Mouse (Mus musculus): Measurements from ENCODE around the gene Epha8. TPM values are rescaled to one million over a fixed set of nuclear protein-coding genes. Genes with fewer than 3 reads are reported as not detected.

Epha8 gene
- polyA plus RNA-seq, 1 experiment from 2014 or later, result 2.8 TPM

GRCm38 (mm10) chr4:136969503-136970276 lies 13.1 kb upstream of the Epha8 start:
- Histone ChIP-seq H3K27me3 (peaks cover 66% of the 10 kb centered on the region), H3K27ac (no peak overlapping the region), H3K9me3 (replicated peaks) (no peaks in the 10 kb centered on the region), H3K4me1 (peaks cover 64% of the 10 kb centered on the region), H3K9ac (no peak overlapping the region), H3K4me2 (replicated peaks) (no peak overlapping the region), H3K36me3 (no peaks in the 10 kb centered on the region), H3K4me3 (no peak overlapping the region)
- WGBS, result 25% methylated on average over 16 of the region's 16 CpGs
- no peak for ATAC-seq (ENCODE audit: low FRiP score)

DNA sequence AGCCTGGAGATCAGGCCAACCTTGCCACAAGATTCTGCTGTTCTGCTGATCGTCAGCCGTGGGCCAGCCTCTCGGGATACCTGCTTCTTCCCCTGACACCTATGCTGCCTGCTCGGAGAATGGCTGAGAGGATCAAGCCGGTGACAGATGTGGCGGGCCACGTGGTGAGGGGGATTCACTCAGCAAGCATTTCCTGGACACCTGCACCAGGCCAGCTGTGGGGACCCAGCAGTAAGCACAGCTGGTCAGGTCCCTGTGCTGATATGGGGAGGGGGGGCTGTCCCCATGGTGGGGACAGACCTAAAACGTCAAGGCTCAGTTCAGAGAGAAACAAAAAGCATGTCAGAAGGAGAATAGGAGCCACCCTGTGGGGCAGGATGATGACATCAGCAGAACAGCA lies 12.5 kb upstream of the Epha8 start:
- Histone ChIP-seq H3K27me3 (peaks cover 72% of the 10 kb centered on the region), H3K36me3 (no peaks in the 10 kb centered on the region), H3K9ac (no peak overlapping the region), H3K27ac (no peak overlapping the region), H3K4me3 (no peak overlapping the region), H3K9me3 (replicated peaks) (no peaks in the 10 kb centered on the region), H3K4me2 (replicated peaks) (no peak overlapping the region), H3K4me1 (peaks cover 60% of the 10 kb centered on the region)
- WGBS, result 47% methylated on average over 8 of the region's 8 CpGs
- ATAC-seq (ENCODE audit: low FRiP score), result no peak

GRCm38 (mm10) chr4:136967511-136967910 lies 10.9 kb upstream of the Epha8 start:
- peaks cover 67% of the 10 kb centered on the region for H3K4me1 ChIP-seq
- H3K36me3 ChIP-seq, result no peaks in the 10 kb centered on the region
- peaks cover 82% of the 10 kb centered on the region for H3K27me3 ChIP-seq
- no peak for ATAC-seq (ENCODE audit: low FRiP score)
- H3K9me3 ChIP-seq (replicated peaks), result no peaks in the 10 kb centered on the region
- 0 out of 2 replicates have a peak overlapping the region, but pooled peaks have one; percentile 35 for H3K27ac ChIP-seq
- no peak overlapping the region for H3K4me2 ChIP-seq (replicated peaks)
- no peak overlapping the region for H3K4me3 ChIP-seq
- 0 out of 2 replicates have a peak overlapping the region, but pooled peaks have one; percentile 13 for H3K9ac ChIP-seq
- WGBS, result 31% methylated on average over 9 of the region's 9 CpGs

DNA sequence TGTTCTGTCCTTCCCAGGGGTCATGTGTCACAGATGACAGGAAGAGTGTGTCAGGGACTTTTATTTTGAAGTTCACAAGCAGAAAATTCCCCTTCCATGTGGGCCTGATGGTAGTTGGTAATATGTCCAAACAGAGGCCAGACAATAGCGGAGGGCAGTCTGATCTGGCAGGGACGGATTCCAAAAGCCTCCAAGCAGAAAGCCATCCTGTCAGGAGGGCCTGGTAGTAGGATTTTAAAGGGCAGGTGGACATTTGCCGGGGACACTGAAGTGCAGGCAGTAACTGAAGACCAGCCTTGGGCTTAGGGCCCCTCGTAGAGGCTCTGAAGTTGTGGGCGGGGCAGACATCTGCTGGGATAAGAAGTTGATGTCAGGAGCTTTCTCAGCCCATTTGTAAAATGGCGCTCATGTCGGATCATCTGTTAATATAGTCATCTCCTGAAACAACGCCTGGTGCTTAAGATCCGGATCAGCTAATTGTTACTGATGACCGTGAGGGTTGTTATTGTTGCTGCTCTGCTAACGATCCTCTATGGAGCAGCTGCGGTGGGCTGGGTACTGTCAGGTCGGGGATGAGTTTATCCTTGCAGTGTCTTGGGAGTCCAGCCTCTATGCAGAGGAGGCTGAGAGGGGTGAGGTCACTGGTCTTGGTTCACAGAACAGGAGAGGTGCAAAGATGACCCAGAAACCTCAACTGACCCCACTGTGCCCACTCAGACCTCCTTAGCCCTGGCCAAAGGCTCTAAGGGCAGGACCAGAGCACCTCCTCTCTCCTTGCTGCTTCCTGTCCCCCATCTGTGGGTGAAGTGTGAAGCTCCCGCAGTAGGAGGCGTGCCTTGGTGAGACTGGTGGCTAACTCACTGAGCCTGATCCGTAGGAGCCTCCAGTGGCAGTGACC lies 10.1 kb upstream of the Epha8 start:
- Histone ChIP-seq H3K4me3 (no peak overlapping the region), H3K9me3 (replicated peaks) (no peaks in the 10 kb centered on the region), H3K27me3 (peaks cover 80% of the 10 kb centered on the region), H3K4me1 (peaks cover 75% of the 10 kb centered on the region), H3K36me3 (no peaks in the 10 kb centered on the region), H3K9ac (no peak overlapping the region), H3K4me2 (replicated peaks) (no peak overlapping the region), H3K27ac (peak overlapping the region; percentile 35; the same call in 1 of the 2 replicates)
- no peak for ATAC-seq (ENCODE audit: low FRiP score)
- WGBS, result 30% methylated on average over 16 of the region's 16 CpGs

GRCm38 (mm10) chr4:136964990-136965421 lies 8.4 kb upstream of the Epha8 start:
- H3K27ac ChIP-seq, result no peak overlapping the region
- H3K36me3 ChIP-seq, result no peaks in the 10 kb centered on the region
- WGBS, result 25% methylated on average over 15 of the region's 15 CpGs
- H3K4me3 ChIP-seq, result no peak overlapping the region
- peaks cover 76% of the 10 kb centered on the region for H3K4me1 ChIP-seq
- H3K9ac ChIP-seq, result no peak overlapping the region
- no peak overlapping the region for H3K4me2 ChIP-seq (replicated peaks)
- peaks cover 84% of the 10 kb centered on the region for H3K27me3 ChIP-seq
- peak; percentile 32; the same call in 1 of the 2 replicates for ATAC-seq (ENCODE audit: low FRiP score)
- no peaks in the 10 kb centered on the region for H3K9me3 ChIP-seq (replicated peaks)

DNA sequence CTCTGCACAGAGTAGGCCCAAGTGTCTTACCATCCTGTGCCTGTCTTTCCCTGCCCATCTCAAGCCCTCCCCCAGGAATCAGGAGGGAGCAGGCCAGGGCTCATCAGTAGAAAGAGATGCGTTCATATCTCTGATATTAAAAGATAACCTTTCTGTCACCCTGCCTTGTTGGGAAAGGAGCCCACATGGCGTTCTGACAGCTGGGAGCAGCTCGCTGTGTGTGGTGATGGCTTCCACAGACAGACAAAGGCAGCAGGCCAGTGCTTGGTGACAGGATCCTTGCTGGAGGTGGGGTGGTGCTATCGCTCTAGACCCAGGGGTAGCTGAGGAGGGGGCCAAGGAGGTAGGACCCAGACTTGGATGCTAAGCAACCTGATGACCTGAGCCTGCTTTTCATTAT lies 5.8 kb upstream of the Epha8 start:
- Histone ChIP-seq H3K9ac (peak overlapping the region; percentile 27; the same call in 1 of the 2 replicates), H3K27me3 (peaks cover 83% of the 10 kb centered on the region), H3K27ac (no peak overlapping the region), H3K4me2 (replicated peaks) (no peak overlapping the region), H3K36me3 (no peaks in the 10 kb centered on the region), H3K4me1 (peaks cover 57% of the 10 kb centered on the region), H3K4me3 (no peak overlapping the region), H3K9me3 (replicated peaks) (no peaks in the 10 kb centered on the region)
- ATAC-seq (ENCODE audit: low FRiP score), result no peak
- 43% methylated on average over 4 of the region's 4 CpGs for WGBS

DNA sequence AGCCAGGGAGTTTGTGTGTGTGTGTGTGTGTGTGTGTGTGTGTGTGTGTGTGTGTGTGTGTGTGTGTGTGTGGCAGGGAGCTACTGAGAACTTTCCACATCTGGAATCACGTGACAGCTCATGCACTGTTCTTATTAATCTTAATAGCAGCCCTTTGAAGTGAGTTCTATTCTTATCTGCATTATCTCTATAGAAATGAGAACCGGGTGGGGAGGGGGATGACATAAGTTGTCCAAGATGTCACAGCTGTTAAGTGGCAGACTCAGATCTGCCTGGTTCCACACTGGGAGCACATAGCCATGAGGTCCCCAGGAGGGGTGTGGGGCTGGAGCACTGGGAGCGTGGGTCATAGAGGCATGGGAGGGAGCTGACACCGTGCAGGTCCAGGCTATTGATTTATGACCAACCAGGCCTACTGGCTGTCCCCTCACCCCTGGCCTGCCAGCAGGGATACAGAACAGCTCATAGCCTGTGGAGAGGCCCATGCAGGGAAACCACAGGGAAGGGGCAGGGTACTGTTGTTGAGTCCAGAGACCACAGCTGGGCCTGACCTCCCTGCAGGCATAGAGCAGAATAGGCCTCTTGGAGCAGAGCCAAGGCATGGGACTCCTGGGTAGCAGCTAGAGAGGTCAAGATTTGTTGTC lies 5.1 kb upstream of the Epha8 start:
- H3K4me2 ChIP-seq (replicated peaks), result no peak overlapping the region
- H3K9ac ChIP-seq, result peak overlapping the region; percentile 27; the same call in 1 of the 2 replicates
- H3K36me3 ChIP-seq, result no peaks in the 10 kb centered on the region
- H3K9me3 ChIP-seq (replicated peaks), result no peaks in the 10 kb centered on the region
- H3K4me1 ChIP-seq, result peaks cover 56% of the 10 kb centered on the region
- no peak overlapping the region for H3K27ac ChIP-seq
- ATAC-seq (ENCODE audit: low FRiP score), result no peak
- 22% methylated on average over 4 of the region's 4 CpGs for WGBS
- H3K27me3 ChIP-seq, result peaks cover 83% of the 10 kb centered on the region
- no peak overlapping the region for H3K4me3 ChIP-seq

- no peaks in the 10 kb centered on the region for H3K9me3 ChIP-seq (replicated peaks)
- no peak for ATAC-seq (ENCODE audit: low FRiP score)
- no peak overlapping the region for H3K9ac ChIP-seq
- no peak overlapping the region for H3K4me3 ChIP-seq
- H3K36me3 ChIP-seq, result no peaks in the 10 kb centered on the region
- peaks cover 50% of the 10 kb centered on the region for H3K4me1 ChIP-seq
- H3K27me3 ChIP-seq, result peaks cover 82% of the 10 kb centered on the region
- 51% methylated on average over 9 of the region's 9 CpGs for WGBS
- H3K4me2 ChIP-seq (replicated peaks), result no peak overlapping the region
- no peak overlapping the region for H3K27ac ChIP-seq
These were observed 4.0 kb upstream of the Epha8 start for GRCm38 (mm10) chr4:136960581-136960980.

GRCm38 (mm10) chr4:136960068-136960467 lies 3.5 kb upstream of the Epha8 start:
- no peak for ATAC-seq (ENCODE audit: low FRiP score)
- no peaks in the 10 kb centered on the region for H3K9me3 ChIP-seq (replicated peaks)
- H3K36me3 ChIP-seq, result no peaks in the 10 kb centered on the region
- 54% methylated on average over 3 of the region's 3 CpGs for WGBS
- H3K4me1 ChIP-seq, result peaks cover 44% of the 10 kb centered on the region
- no peak overlapping the region for H3K4me3 ChIP-seq
- H3K27ac ChIP-seq, result no peak overlapping the region
- no peak overlapping the region for H3K9ac ChIP-seq
- no peak overlapping the region for H3K4me2 ChIP-seq (replicated peaks)
- peaks cover 83% of the 10 kb centered on the region for H3K27me3 ChIP-seq

DNA sequence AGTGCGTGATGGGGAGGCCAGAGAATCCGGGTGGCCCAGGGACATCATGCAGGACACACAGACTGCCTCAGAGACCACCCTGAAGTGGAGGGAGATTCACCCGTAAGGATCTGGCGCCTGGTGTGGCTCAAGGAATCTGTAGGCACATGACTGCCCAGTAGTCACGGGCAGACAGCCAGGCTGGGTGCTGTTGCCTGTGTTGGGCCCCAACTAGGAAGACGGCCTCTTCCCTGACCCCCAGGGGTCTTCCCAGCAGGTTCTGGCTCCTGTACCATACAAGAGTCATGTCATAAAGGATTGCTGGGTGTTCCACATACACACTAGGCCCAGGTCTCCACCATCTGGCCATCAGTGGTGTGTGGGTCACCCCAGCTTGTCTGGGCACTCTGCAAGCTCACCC lies 2.1 kb downstream of the Epha8 start:
- no peak overlapping the region for H3K27ac ChIP-seq
- ATAC-seq (ENCODE audit: low FRiP score), result no peak
- H3K4me2 ChIP-seq (replicated peaks), result no peak overlapping the region
- H3K9ac ChIP-seq, result no peak overlapping the region
- no peak overlapping the region for H3K4me3 ChIP-seq
- 65% methylated on average over 6 of the region's 6 CpGs for WGBS
- H3K4me1 ChIP-seq, result peaks cover 15% of the 10 kb centered on the region
- no peaks in the 10 kb centered on the region for H3K36me3 ChIP-seq
- H3K27me3 ChIP-seq, result peaks cover 77% of the 10 kb centered on the region
- H3K9me3 ChIP-seq (replicated peaks), result no peaks in the 10 kb centered on the region

GRCm38 (mm10) chr4:136949266-136949989 lies 7.2 kb downstream of the Epha8 start:
- H3K4me3 ChIP-seq, result no peak overlapping the region
- H3K36me3 ChIP-seq, result no peaks in the 10 kb centered on the region
- H3K27ac ChIP-seq, result no peak overlapping the region
- no peaks in the 10 kb centered on the region for H3K9me3 ChIP-seq (replicated peaks)
- peaks cover 41% of the 10 kb centered on the region for H3K27me3 ChIP-seq
- no peak overlapping the region for H3K9ac ChIP-seq
- WGBS, result 36% methylated on average over 10 of the region's 10 CpGs
- ATAC-seq (ENCODE audit: low FRiP score), result peak; percentile 35
- no peak overlapping the region for H3K4me2 ChIP-seq (replicated peaks)
- H3K4me1 ChIP-seq, result peaks cover 21% of the 10 kb centered on the region
